Mouse (Mus musculus) lung, postnatal 0 days (tissue): ENCODE measurements around the gene Pea15a. TPM values are rescaled to one million over a fixed set of nuclear protein-coding genes. Genes with fewer than 3 reads are reported as not detected.

Experiments
- ATAC-seq: fragments of 200-750 bp; cut with Nextera tagmentation; 2 replicates; pipeline ENCODE4 v1.8.0; 2017; ENCODE audit warnings: moderate library complexity
- DNase-seq: peaks from one replicate; pipeline ENCODE4 v3.0.0-alpha.2; 2016; ENCODE audit warnings: low spot score
- H3K27ac ChIP-seq: fragments of 300-500 bp; sonication (generic); 2 replicates; pipeline ENCODE4 v1.5.1; 2014; ENCODE audit warnings: antibody characterized with exemption, mild to moderate bottlenecking, low read length, mixed read lengths
- H3K27me3 ChIP-seq: fragments of 300-500 bp; sonication (generic); replicated peaks from 2 replicates; pipeline ENCODE4 v1.6.1; 2014; ENCODE audit warnings: low read length, mixed read lengths; ENCODE audit not compliant: insufficient read depth
- H3K36me3 ChIP-seq: fragments of 300-500 bp; sonication (generic); 2 replicates; pipeline ENCODE4 v1.6.1; 2014; ENCODE audit warnings: low read length, mixed read lengths; ENCODE audit not compliant: insufficient read depth
- H3K4me1 ChIP-seq: fragments of 300-500 bp; sonication (generic); 2 replicates; pipeline ENCODE4 v1.6.1; 2014; ENCODE audit warnings: antibody characterized with exemption, low read depth, low read length, mixed read lengths; ENCODE audit not compliant: insufficient read depth
- H3K4me2 ChIP-seq: fragments of 300-500 bp; sonication (generic); replicated peaks from 2 replicates; pipeline ENCODE4 v1.6.1; 2014; ENCODE audit warnings: low read depth, mild to moderate bottlenecking, low read length, moderate library complexity, mixed read lengths
- H3K4me3 ChIP-seq: fragments of 300-500 bp; sonication (generic); 2 replicates; pipeline ENCODE4 v1.5.1; 2014; ENCODE audit warnings: low read depth, low read length
- H3K9ac ChIP-seq: fragments of 300-500 bp; sonication (generic); replicated peaks from 2 replicates; pipeline ENCODE4 v1.6.1; 2014; ENCODE audit warnings: low read depth, mild to moderate bottlenecking
- H3K9me3 ChIP-seq: fragments of 300-500 bp; sonication (generic); 2 replicates; pipeline ENCODE4 v1.6.1; 2016; ENCODE audit warnings: low read length, mixed read lengths
- CTCF ChIP-seq: IDR thresholded peaks from 2 replicates; pipeline ENCODE4 v1.5.1; 2016; ENCODE audit warnings: antibody characterized with exemption, mild to moderate bottlenecking
- EP300 ChIP-seq: IDR thresholded peaks from 2 replicates; pipeline ENCODE4 v1.6.1; 2016; ENCODE audit warnings: antibody characterized with exemption, mild to moderate bottlenecking, control low read depth
- WGBS: fragments of 180-500 bp; shearing (Covaris S2); extraction: QIAGEN DNeasy Blood & Tissue Kit; methylation state at CpG from one replicate; pipeline ENCODE4 v1.1.7; 2014; 5-methylcytosine and 5-hydroxymethylcytosine counted together
- polyA plus RNA-seq: library from polyadenylated mRNA; unstranded; fragments of >200 nt; fragmentation: Nextera tagmentation; extraction: Ambion mirVana; gene quantifications from 2 replicates; pipeline ENCODE4 v1.2.1, GENCODE M21; 2015

Pea15a gene
- polyA plus RNA-seq, 1 experiment from 2014 or later, result 114 TPM

DNA sequence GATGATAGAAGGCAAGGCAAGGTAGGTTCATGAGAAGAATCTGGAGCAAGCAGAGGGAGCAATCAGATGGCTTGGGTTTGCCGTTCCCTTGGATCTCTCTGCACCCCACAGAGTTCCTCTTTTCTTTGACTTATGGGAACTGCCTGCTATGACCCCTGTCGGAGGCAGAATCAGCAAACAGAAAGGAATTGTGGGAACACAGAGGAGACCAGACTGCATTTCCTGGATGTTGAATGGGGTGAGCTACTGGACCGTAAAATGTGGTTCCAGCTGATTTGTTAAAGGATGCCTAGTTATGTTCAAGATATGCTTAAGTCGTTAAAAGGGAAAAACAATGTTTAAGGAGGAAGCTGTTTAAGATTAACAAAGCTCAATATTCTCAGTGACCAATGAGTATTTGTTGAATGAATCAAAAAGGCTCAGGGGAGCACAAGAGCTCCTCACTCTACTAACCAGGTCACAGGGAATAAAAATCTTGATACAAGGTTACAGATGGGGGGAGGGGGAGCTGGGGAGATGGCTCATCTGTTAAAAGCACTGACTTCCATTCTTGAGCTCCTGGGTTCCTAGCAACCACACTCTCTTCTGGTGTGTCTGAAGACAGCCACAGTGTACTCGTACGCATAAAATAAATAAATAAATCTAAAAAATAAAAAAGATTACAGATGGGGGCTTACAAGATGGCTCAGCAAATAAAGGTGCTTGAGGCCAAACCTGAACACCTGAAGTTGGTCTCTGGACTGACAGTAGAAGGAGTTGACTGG, 34.5 kb upstream of the Pea15a start:
- Histone ChIP-seq H3K27me3 (no peaks in the 10 kb centered on the region), H3K36me3 (no peaks in the 10 kb centered on the region), H3K4me1 (no peaks in the 10 kb centered on the region), H3K4me3 (no peak overlapping the region), H3K9ac (no peak overlapping the region), H3K9me3 (no peaks in the 10 kb centered on the region), H3K27ac (no peak overlapping the region), H3K4me2 (no peak overlapping the region)
- 60% methylated on average over 6 of the region's 6 CpGs for WGBS
- DNase-seq, result no peak
- ATAC-seq, result no peak
- TF ChIP-seq EP300 (no peak), CTCF (no peak)

DNA sequence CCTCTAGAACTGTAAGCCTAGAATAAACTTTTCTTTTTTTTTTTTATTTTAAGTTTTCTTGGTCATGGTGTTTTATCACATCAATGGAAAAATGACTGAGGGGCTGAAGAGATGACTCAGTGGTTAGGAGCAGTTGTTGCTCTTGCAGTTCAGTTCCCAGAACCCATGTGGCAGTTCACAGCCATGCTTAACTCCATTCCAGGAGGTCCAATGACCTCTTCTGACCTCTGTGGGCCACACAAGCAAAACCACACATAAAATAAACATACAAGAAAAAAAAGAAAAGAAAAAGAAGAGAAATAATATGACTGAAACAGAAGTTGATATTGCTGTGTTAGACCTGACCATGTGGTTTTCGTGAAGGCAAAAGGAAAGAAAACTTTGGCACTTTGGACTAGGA, 22.6 kb upstream of the Pea15a start:
- Histone ChIP-seq H3K4me2 (no peak overlapping the region), H3K36me3 (no peaks in the 10 kb centered on the region), H3K9me3 (no peaks in the 10 kb centered on the region), H3K27me3 (no peaks in the 10 kb centered on the region), H3K9ac (no peak overlapping the region), H3K4me1 (no peaks in the 10 kb centered on the region), H3K4me3 (no peak overlapping the region), H3K27ac (no peak overlapping the region)
- 72% methylated on average over 1 of the region's 1 CpGs for WGBS
- DNase-seq (no peak), ATAC-seq (no peak)
- no peak for TF ChIP-seq CTCF
- TF ChIP-seq EP300, result no peak

DNA sequence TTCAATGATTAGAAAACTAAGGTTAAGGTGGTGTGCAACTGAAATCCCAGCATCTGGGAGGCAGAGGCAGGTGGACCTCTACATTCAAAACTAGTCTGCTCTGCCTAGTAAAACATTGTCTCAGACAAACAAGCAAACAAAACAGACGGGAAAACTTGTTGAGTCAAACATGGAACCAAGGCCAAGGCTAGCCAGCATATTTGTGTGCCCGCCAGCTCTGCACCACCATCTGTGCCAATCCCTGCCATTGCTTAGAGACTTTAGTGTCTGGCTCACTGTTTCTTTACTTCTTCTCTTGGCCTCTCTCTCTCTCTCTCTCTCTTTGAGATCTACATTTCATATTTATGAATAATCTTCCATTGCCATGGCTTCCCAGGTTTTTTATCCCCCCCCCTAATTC, 21.6 kb upstream of the Pea15a start:
- Histone ChIP-seq H3K4me2 (no peak overlapping the region), H3K36me3 (no peaks in the 10 kb centered on the region), H3K27ac (no peak overlapping the region), H3K9ac (no peak overlapping the region), H3K9me3 (no peaks in the 10 kb centered on the region), H3K4me3 (no peak overlapping the region), H3K27me3 (no peaks in the 10 kb centered on the region), H3K4me1 (no peaks in the 10 kb centered on the region)
- DNase-seq (no peak), ATAC-seq (no peak)
- no peak for TF ChIP-seq CTCF
- no peak for TF ChIP-seq EP300
- whole genome bisulfite sequencing, result 81% methylated on average over 2 of the region's 2 CpGs

DNA sequence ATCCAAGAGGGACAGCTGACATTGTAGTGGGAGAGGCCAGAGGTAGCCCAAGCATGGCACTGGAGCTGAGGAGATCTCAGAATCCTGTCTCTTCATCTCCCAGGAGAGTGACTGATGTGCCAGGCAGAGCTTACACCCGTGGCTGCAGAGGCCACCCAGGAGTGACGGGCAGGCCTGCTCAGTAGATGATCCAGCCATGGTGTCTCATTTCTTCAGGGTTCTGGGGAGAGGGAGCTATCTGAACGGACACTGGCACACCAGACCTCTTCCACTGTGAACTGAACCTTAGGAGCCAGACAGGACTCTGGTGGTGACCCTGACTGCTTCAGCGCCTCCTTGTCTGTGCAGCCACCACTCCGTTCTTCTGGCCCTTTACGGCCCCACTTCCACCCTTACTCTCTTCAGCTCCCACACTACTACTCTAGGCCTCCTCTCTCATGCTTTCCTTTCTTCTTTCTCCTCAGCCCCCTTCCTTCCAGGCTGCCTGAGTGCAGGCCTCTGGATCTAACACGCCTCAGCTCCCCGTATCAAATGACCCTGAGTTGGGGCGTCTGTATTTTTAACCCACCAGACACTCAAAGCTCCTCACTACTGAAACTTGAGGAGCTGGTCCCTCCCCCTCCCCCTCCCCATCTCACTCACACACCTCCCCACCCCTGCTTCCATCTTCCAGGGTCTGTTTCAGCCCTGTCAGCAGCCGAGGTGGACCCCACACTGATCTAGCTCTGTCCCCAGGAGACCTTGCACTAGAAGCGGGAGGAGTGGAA, 14.9 kb upstream of the Pea15a start:
- Histone ChIP-seq H3K4me1 (peaks cover 4% of the 10 kb centered on the region; the same call in 1 of the 2 replicates), H3K36me3 (no peaks in the 10 kb centered on the region), H3K4me2 (no peak overlapping the region), H3K9me3 (no peaks in the 10 kb centered on the region), H3K9ac (no peak overlapping the region), H3K4me3 (no peak overlapping the region), H3K27ac (peak overlapping the region; percentile 79; the same call in 1 of the 2 replicates), H3K27me3 (no peaks in the 10 kb centered on the region)
- WGBS, result 53% methylated on average over 11 of the region's 11 CpGs
- DNase-seq (no peak), ATAC-seq (no peak)
- TF ChIP-seq CTCF (no peak), EP300 (no peak)

DNA sequence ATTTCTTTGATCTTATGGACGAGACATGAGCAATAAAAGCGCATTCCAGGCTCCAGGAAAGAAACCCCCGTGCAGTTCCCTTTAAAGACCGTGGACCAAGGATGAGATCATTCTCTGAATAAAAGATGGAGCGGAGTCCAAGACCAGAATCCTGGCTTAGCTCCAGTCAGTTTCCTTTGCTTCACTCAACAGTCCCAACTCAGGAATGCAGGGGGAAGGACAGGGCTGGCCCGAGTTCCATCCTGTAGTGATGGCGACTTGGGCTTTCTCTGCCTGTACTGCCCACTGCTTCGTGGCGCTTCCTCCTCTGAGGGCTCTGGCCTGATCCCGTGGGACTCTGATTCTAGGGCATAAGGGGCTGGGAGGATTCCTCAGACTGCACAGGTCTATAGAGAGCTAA, 13.8 kb upstream of the Pea15a start:
- H3K27ac ChIP-seq, result peak overlapping the region; percentile 79
- TF ChIP-seq EP300 (no peak), CTCF (no peak)
- H3K9ac ChIP-seq, result no peak overlapping the region
- no peak overlapping the region for H3K4me2 ChIP-seq
- H3K4me3 ChIP-seq, result no peak overlapping the region
- WGBS, result 15% methylated on average over 10 of the region's 10 CpGs
- ATAC-seq (peak; percentile 81), DNase-seq (peak; percentile 89)
- H3K4me1 ChIP-seq, result peaks cover 4% of the 10 kb centered on the region; the same call in 1 of the 2 replicates
- H3K27me3 ChIP-seq, result no peaks in the 10 kb centered on the region
- no peaks in the 10 kb centered on the region for H3K9me3 ChIP-seq
- no peaks in the 10 kb centered on the region for H3K36me3 ChIP-seq

DNA sequence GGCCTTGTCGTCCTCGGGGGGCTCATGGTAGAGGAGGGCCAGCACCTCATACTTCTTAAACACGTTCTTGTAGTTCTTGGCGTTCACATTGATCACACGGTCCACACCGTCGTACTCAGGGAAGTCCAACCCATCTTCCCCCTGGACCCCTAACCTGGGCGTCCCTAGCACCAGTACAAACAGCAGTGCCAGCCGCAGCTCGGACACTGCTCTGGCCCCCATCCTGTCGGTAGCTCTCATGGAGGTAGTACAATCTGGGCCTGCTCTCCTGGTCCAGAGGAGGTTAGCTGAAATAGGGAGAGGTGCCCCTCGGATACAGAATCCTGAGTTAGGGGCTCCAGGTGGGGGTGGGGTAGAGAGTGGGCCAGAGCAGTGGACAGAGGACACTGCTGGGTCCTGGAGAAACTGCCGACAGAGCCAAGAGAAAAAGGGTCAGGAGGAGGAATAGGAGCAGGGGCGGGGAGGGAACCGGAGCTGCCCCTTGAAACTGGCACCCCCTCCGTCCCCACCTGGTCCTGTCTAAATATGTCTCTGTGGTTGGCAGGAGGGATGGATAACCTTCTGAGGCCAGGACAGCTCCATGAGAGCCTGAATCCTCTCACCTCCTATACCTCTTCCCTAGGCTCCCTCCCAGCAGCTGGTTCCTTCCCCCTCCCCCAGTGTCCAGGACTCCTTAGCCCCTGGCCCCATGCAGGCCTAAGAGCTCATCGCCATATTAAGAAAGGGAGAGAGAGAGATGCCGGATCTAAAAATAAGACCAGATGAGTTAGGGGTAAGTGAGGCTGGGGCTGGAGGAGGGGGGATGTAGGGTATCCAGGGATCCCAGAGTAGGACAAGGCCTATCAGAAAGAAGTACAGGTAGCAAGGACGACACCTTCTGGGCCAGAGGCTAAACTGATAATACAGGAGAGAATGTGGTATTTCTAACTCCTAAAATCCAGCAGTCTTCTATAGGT, 13.1 kb upstream of the Pea15a start, which contains the start of gene Casq1:
Gene Casq1 (minus strand): TSS at position 418 of the 956 bp plus-strand sequence.
- Histone ChIP-seq H3K27ac (peak within 1 kb of the TSS; percentile 79), H3K9me3 (no peaks in the 10 kb centered on the region), H3K9ac (no peak within 1 kb of the TSS), H3K4me2 (no peak within 1 kb of the TSS), H3K36me3 (no peaks in the 10 kb centered on the region), H3K4me1 (peaks cover 4% of the 10 kb centered on the region; the same call in 1 of the 2 replicates), H3K27me3 (no peaks in the 10 kb centered on the region), H3K4me3 (no peak within 1 kb of the TSS)
- DNase-seq (no peak), ATAC-seq (no peak)
- WGBS, result 79% methylated on average over 18 of the region's 19 CpGs
- no peak for TF ChIP-seq CTCF
- TF ChIP-seq EP300, result no peak
